Mouse (Mus musculus) layer of hippocampus, adult 9-11 months (tissue): ENCODE results near the gene Gm20388.
A peak's percentile ranks its signal among the peaks of the same experiment; 100 is the strongest.
"Not testable (repeated sequence)": the region's sequence is repeated elsewhere in the genome, so short reads cannot be mapped to it uniquely, and the experiment has no call there.

ENCODE experiments used
- DNase-seq: peaks from one replicate; pipeline ENCODE4 v3.0.0; 2022

The Gm20388 gene

DNA sequence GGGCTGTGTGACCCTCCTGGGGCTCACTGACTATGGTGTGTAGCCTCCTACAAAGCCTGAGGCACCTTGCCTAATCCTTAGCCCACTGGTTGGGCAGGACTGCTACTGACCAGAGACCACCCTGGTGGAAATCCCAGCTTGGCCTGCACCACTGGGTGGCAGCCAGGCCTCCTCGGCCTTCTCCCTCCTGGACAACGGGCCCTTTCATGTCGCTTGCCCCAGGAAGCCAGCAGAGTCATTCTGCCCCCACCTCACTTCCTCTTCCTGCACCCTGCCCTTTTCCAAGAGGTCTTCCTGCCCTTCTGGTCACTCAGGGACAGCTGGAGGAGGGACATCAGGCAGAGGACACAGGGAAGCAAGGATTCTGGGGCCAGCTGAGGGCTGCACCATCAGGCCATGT, 413.9 kb downstream of the Gm20388 start:
- peak; percentile 57 for DNase-seq

DNA sequence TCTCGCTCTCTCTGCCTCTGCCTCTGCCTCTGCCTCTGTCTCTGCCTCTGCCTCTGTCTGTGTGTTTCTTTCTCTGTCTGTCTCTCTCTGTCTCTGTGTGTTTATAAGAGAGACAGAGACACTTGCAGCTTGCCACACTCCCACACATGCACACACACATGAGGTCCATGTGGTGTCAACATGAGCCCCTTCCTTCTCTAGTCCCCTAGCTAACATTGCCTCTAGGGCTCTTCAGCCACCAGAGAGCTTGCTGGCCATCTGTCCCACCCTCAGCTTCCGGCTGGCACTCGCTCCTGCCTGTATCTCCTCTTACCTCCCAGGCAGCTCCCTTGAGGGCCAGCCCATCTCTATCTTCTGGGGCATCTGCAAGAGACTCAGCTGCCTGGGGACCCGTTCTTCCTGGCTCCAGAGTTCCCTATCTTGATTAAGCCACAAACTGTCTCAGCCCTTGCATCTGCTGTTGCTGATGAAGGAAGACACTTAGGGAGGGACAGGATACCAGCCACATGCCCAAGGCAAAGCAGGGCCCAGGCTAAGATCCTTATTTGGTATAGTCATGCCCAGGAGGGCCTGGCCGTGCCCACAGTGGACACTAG, 414.6 kb downstream of the Gm20388 start:
- DNase-seq: no peak

DNA sequence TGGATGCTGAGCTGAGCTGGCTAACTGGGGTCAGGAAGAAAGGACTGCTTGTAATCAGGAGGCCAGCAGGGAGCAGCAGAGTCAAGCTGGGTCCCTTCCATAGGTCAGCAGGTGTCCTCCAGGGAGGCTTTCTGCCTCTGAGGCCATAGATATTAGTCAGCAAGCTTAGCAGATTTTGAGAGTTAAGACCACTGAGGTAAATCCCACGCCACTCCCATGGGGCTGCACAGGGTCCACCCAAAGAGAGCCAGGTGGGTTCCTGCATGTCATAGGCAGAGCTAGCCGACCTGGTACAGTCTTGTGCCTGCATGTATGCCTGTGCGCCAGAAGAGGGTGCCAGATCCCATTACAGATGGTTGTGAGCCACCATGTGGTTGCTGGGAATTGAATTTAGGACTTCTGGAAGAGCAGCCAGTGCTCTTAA, 416.5 kb downstream of the Gm20388 start:
- DNase-seq: no peak

DNA sequence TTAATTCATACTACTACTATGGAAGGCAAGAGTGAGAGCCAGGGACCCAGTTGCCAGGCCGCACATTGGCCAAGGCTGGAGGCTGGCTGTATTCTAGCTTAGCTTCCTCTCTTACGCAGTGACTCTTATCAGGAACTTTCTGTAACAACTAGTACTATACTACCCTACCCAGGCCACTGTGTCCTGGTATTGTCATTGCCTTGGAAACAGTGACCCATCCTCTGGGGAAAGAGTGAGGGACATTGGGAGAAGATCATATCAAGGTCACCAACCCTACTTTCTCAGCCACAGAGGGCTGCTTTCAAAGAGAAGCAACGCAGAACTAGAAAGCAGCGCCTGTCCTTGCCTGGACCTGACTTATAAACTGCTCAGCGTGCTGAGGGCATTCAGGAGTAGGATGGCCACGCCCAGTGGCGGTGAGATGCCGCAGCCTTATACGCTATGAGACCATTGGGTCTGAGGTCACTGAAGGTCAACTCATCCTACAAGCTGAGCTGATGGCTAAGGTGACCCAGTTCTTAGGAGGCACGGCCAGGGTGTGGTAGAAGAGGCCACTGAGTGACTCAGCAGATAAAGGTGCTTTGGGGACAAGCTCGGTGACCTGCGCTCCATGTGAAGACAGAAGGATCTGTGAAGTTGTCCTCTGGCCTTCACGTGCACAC, 417.9 kb downstream of the Gm20388 start:
- no peak for DNase-seq

GRCm38 (mm10) chr8:120329030-120329748, 418.5 kb downstream of the Gm20388 start:
- peak; percentile 43 for DNase-seq

- no peak for DNase-seq
These were observed 420.4 kb downstream of the Gm20388 start for GRCm38 (mm10) chr8:120331027-120331426.

GRCm38 (mm10) chr8:120332379-120333229, 422.0 kb downstream of the Gm20388 start:
- DNase-seq: no peak

DNA sequence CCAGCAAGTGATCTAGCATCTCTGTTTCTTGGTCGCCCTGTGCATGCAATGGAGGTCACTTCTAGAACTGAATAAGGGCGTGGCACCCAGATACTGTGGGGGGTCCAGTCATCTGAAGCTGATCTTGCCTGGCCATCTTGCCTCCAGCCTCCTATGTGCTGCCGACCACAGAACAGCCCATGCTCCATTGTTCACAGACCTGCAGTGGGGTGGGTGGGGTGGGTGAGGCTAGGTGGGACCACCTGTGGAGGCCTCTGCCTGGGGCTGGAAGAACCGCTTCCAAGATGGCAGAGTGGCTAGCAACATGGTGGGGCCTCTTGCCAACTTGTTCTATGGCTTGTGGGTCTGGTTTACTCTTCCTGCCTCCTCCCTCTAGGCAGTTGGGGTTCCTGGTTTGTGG, 423.0 kb downstream of the Gm20388 start:
- no peak for DNase-seq

GRCm38 (mm10) chr8:120334261-120334660, 423.6 kb downstream of the Gm20388 start:
- not testable (repeated sequence) for DNase-seq

GRCm38 (mm10) chr8:120334878-120335261, 424.2 kb downstream of the Gm20388 start:
- DNase-seq: no peak

DNA sequence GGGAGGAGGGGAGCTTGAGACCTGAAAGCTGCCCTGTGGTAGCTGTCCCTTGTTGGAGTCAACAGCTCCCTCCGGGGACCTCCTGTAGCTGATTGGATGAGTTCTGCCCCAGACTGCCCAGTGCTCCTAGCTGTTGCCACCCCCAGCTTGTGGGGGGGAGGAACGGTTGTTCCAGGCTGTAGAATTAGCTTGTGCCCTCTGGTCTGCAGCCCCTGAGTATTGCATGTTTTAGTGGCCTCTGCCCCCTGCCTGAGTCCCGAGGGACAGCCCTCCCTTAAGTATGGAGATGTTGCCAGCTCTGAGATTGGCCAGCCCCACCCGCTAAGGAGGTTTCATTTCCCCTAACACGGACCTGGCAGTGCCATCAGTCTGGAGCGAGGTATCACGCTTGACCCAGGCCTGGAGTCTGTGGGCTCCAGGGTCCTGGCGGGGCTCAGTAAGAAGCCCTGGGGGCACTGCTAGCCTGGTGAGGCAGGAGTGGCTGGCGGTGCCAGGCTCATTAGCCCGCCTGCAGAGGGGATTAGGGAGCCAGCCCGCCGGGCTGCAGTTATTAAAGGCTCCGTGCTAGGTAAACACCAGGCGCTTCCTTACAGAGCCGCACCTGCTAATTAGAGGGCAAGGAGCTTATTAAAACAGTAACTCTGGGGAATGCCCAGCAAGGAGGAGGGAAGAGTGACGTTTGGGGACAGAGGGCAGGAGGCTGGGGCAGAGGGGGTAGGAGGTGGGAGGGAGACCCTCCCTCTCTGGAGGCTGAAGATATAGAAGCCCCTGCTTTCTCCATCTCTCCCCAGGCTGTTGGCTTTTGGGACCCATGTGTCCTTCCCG, 424.8 kb downstream of the Gm20388 start:
- no peak for DNase-seq

DNA sequence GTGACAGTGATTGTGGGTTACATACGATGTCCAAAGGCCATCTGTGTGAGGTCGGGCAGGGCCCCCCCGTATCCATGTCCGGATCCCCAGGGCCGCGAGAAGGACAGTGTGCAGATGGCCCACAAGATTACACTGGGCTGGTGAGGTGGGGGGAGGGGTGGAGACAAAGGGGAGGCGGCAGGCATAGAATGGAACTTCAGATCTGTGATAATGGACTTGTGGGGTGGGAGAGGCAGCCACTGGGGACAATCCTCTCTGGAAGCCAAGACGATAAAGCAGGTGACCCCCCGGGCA, 425.4 kb downstream of the Gm20388 start:
- no peak for DNase-seq

DNA sequence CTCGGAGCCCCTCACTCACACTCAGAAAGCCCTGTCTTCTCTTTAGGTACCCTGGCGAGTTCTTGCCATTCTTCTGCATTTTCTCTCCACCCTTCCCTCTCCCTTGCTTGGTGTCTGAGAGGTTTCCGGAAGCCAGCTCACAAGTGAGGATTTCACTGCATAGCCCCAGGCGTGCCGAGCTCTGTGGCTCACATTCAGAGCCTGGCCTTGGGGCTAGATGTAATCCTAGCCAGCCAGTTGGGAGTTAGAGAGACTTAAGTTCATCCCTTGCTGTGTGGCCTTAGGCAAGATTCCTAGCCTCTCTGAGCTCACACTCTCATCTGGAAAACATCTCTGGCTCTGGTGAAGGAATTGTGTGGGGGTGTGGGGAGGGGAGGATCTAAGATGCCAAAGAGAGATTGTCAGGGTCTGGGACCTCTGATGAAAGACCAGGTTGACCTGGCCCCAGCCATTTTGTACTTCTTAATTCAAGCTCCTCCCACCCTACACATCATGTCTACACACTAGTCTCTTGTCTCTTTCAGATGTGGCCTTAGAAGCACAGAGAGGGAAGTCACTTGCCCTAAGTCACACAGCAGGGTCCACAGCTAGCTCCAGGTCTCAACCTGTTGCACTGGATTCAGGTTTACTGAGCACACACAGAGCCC, 426.4 kb downstream of the Gm20388 start:
- no peak for DNase-seq

DNA sequence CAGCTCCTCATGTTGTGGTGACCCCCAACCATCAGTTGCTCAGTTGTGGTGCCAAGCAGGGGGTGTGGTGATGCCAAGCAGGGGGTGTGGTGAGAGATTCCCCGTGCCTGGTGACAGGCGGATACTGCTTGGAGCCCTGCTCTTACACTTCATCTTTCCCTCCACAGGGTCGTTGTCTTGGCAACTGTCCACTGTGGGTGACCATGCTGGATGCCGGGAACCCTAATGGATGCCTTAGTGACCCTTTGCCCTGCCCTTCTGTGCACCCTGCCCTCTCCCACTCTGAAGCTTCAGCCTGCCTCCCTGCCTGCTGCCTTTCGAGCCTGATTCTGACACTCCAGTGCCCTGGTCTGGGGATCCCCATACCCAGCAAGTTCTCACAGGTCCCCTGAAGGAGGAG, 427.0 kb downstream of the Gm20388 start:
- no peak for DNase-seq

- DNase-seq: no peak
These were observed 428.0 kb downstream of the Gm20388 start for GRCm38 (mm10) chr8:120338678-120339077.

- DNase-seq: no peak
These were observed 429.1 kb downstream of the Gm20388 start for GRCm38 (mm10) chr8:120339743-120340142.

- DNase-seq: no peak
These were observed 430.5 kb downstream of the Gm20388 start for GRCm38 (mm10) chr8:120341124-120341523.

GRCm38 (mm10) chr8:120342847-120343548, 432.4 kb downstream of the Gm20388 start:
- no peak for DNase-seq

DNA sequence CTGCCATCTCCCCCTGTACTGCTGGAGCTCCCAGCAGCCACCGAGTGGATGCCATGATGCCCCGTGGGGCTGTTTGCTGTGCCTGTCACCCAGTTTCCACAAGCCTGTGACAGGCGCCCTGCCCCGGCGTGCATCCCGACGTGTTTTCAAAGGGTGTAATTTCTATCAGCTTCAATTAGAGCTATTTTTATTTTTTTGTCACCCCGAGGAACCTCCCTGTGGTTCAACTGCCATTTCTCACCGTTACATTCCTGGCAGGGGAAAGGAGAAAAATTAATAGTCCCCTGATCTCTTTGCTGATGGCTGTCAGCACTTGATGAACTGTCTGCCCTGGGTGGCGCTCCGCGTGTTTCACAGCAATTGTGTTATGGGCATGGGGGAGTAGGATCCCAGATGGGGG, 432.9 kb downstream of the Gm20388 start:
- no peak for DNase-seq

DNA sequence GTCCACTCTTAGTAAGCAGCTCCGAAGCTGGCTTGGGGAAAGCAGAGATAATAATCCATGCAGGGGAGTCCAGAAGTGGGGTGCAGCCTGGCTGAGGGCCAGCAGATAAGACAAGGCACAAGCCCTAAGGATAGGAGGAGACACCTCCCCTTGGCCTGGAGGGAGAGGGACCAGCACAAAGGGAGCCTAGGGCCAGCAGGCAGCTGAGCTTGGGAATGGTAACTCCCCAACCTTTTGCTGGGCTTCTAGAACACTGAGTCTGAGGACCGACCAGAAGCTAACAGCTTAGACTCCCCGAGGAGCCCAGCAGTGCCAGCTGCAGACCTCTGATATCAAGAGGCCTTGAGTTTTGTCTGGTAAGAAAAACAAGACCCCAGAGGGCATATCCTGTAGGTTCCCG, 433.5 kb downstream of the Gm20388 start:
- no peak for DNase-seq

DNA sequence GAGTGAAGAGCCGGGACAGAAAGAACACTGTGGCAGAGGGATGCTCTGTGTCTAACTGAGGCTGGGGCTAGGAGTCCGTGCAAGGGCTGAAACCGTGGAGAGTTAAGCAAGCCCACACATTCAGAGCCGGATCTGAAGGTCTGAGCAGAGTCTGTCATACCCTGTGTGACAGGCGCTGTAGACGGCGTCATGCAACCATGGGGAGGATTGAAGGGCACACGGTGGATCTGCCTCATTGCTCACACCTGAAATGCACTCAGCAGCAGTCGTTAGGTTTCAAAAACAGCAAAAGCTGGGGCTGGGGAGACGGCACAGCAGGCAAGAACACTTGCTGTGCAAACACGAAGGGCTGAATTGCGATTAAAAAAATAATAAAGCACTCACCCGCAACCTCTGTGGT, 433.9 kb downstream of the Gm20388 start:
- no peak for DNase-seq
